Mouse (Mus musculus): ENCODE data around the gene Gabrb3.
"Not testable (repeated sequence)": the region's sequence is repeated elsewhere in the genome, so short reads cannot be mapped to it uniquely, and the experiment has no call there.

The Gabrb3 gene

GRCm38 (mm10) chr7:57706976-57707740 lies 287.7 kb downstream of the Gabrb3 start:
- no peak for DNase-seq (ENCODE audit: low spot score in 2 of 2)

DNA sequence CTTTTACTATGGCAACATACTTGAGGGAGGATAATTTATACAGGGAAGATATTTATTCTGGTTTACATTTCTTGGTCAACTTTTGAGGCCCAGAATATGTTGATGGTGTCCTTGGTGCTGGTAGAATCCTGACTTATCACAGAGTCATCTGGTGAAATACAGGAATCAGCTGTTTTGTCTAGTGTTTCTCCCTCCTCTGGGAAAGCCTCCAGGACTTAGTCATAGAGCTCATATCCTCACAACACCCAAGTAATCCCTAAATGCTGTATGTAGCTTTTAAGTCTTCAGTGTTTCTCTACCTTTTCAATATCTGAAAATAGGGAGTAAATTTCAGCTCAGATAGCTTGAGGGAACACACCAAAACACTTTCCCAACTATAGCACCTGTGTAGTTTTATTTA lies 292.2 kb downstream of the Gabrb3 start:
- no peak for DNase-seq (ENCODE audit: low spot score in 2 of 2)

- DNase-seq (ENCODE audit: low spot score in 2 of 2): no peak
These were observed 327.3 kb downstream of the Gabrb3 start for GRCm38 (mm10) chr7:57746836-57747235.

DNA sequence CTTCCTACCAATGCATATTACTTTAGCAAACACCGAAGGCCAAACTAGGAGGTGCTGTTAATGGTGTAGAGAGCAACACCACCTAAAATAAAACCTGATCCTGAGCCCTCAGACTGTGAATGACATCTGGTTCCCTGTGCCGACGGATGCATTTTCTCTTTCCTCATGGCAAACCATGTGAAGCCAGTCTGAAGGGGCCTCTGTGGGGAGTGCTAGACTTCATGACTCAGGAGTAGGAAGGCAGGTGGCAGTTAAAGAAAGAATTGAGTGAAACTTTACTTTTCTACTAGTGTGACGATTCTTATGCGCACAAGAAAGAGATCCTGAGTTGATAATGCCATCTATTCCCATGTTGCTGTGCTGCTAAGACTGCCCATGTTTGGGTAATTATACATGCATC lies 341.0 kb downstream of the Gabrb3 start:
- no peak for DNase-seq (ENCODE audit: low spot score in 2 of 2)

- DNase-seq (ENCODE audit: low spot score in 2 of 2): no peak
These were observed 359.3 kb downstream of the Gabrb3 start for GRCm38 (mm10) chr7:57778754-57779153.

GRCm38 (mm10) chr7:57786102-57786501 lies 366.6 kb downstream of the Gabrb3 start:
- DNase-seq (ENCODE audit: low spot score in 2 of 2): not testable (repeated sequence)

DNA sequence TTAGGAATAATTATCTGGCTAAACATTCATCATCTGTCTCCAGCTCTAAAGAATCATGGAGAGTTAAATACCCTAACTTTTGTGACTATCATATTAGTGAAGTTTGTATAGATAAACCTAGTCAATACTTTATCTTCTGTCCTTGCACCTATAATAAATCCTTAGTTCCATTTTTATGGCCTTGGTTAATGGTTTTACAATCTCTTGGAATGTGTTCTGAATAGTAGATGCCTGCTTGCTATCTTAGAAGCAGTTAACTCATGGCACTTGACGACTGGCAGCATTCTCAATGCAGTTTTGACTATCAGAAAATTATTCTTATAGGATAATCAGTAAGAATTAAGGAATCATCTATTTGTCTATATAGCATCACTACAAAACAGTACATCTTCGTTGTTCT lies 368.0 kb downstream of the Gabrb3 start:
- no peak for DNase-seq (ENCODE audit: low spot score in 2 of 2)

- no peak for DNase-seq (ENCODE audit: low spot score in 2 of 2)
These were observed 383.8 kb downstream of the Gabrb3 start for GRCm38 (mm10) chr7:57803266-57803665.

DNA sequence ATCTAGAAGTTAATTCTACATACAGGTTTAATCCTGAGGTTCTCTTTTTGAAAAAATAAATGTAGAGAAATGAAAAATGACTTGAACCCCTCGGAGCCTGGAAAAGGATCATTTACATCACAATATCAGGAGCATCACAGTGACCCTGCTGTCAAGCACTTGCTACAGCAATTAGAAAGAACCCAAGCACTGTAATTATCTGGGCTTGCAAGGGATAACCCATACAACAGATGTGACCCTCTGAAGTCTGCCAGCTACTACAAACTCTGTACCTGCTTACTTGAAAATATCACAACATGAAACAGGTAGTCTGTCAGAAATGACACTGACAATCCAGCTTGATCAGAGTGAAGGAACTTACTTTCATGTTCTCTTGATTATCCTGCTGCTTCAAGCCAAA lies 394.2 kb downstream of the Gabrb3 start:
- no peak for DNase-seq (ENCODE audit: low spot score in 2 of 2)

DNA sequence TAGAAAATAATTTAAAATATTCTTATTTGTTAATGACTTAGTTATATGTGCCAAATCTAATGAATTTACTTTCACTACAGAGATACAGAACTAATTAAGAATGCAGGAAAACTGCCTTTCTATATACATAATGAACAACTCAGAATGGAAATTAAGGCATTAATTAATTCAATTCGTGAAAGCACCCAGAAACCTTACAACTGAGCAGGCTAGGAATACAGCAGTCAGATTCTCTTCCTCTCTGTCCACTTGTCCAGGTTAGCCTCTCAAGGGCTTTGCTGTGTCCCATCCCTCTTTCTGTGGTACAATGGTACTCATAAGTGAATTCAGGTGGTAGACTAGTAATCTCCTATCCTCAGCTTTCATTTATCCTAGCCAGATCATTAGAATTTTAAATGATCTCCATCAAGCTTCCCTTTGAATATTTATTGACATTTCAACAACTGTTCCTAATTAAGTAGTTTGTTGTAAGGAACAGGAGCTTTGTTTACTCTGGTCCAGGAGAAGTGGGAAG lies 422.9 kb downstream of the Gabrb3 start:
- no peak for DNase-seq (ENCODE audit: low spot score in 2 of 2)

- DNase-seq (ENCODE audit: low spot score in 2 of 2): no peak
These were observed 448.5 kb downstream of the Gabrb3 start for GRCm38 (mm10) chr7:57867951-57868350.

Data from heart, adult 9 months (tissue).